8 mouse cellular contexts compared by ENCODE assay signal in the genomic region with DNA sequence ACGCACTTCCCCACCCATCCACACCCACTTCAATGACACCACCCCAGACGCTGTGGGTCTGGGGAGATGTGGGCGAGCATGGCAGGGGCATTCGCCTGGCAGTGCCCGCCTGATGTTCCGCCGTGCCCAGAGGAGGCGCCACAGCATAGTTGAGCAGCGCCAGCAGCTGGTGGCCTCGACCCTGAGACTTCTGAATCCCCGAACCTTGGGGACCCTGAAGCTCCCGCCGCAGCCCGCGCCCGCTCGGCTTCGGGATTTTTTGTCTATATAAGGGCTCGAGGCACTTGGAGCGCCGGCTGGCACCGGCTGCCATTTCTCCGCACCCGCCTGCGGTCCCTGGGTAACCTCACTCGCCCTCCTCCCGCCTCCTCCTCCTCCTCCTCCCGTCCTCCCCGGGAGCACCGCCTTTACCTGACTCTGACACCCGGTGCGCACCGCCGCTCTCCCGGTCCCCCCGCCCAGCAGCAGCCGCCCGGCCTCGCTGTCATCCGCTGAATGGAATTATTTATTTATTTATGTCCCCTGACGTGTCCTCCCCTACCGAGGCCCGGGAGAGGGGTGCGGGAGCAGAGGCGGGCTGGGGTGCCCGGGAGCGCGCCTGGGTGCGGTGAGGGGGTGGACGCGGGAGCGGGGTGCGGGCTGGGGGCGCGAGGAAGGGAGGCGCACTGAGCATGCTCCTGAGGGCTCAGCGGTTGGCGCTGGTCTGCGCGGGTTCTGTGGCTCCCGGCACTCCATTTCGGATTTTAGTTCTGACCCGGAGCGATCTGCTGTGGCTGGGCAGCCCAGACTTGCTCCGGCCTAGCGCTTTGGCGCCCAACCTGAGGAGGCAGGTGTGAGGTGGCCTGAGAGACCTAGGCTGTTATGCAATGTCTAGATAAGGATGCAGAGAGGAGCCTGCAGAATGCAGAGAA. TPM values are rescaled to one million over a fixed set of nuclear protein-coding genes. Genes with fewer than 3 reads are reported as not detected.
A peak's percentile ranks its signal among the peaks of the same experiment; 100 is the strongest.
DNase-seq lines count a peak whose midpoint lies in the region; ATAC-seq and TF ChIP-seq lines count a peak whose summit lies in the region.

Gene Slc16a7 (minus strand): TSS at position 590 of the 911 bp plus-strand sequence.

- no peak; the same call in 1 of the 2 replicates for TF ChIP-seq CTCF in brain, embryonic 14.5 days (IDR thresholded peaks at IDR 0.05; ENCODE audit: borderline replicate concordance, extremely low read depth, insufficient read depth, insufficient read length)
- peak; percentile 71 for TF ChIP-seq CTCF in layer of hippocampus, adult 2 months (conservative IDR thresholded peaks at IDR 0.05)
- no peak for TF ChIP-seq CTCF in testis, adult 2 months (IDR thresholded peaks at IDR 0.05; ENCODE audit: control insufficient read depth, insufficient read depth, insufficient replicate concordance, low read depth, low read length)

- under 1% methylated on average over 62 of the region's 67 CpGs for WGBS in forebrain, embryonic 13.5 days
- under 1% methylated on average over 65 of the region's 67 CpGs for WGBS in neural tube, embryonic 15.5 days

- ATAC-seq in forebrain, embryonic 13.5 days: peak; percentile 96
- ATAC-seq in neural tube, embryonic 15.5 days (ENCODE audit: low FRiP score): peak; percentile 96

- peak within 1 kb of the TSS; percentile 73 for H3K4me2 ChIP-seq in forebrain, embryonic 13.5 days
- peak within 1 kb of the TSS; percentile 75 for H3K4me2 ChIP-seq in neural tube, embryonic 15.5 days

- peak; percentile 14 for DNase-seq in 3134 (ENCODE audit: extremely low read depth, insufficient read length, low spot score)
- DNase-seq in brain, embryonic 14.5 days (ENCODE audit: low read depth): peak; percentile 94
- peak; percentile 60 to 77 for DNase-seq in heart, postnatal 36 days
- peak; percentile 87 for DNase-seq in layer of hippocampus, adult 2 months (ENCODE audit: low spot score in 2 of 2)
- peak; percentile 84 to 89 for DNase-seq in lung, adult 18-20 months

- TF ChIP-seq POLR2A in brain, embryonic 14.5 days (IDR thresholded peaks at IDR 0.05; ENCODE audit: borderline replicate concordance, extremely low read depth, insufficient read depth, insufficient read length, poor library complexity, severe bottlenecking): no peak
- TF ChIP-seq POLR2A in testis, adult 2 months (IDR thresholded peaks at IDR 0.05; ENCODE audit: control insufficient read depth, low read depth, low read length): peak; percentile 75

- H3K27me3 ChIP-seq in forebrain, embryonic 13.5 days: no peaks in the 10 kb centered on the region
- H3K27me3 ChIP-seq in neural tube, embryonic 15.5 days (replicated peaks): no peaks in the 10 kb centered on the region
- H3K27me3 ChIP-seq in testis, adult 2 months (ENCODE audit: control insufficient read depth, insufficient read depth, low read length): no peaks in the 10 kb centered on the region

- intact Hi-C loops in heart, postnatal 36 days (cut with DNase I): loop anchor here (5.0 kb wide), 2 partner anchors 67 to 122 kb away; no protein-coding TSS in a partner anchor

- peak within 1 kb of the TSS; percentile 78 for H3K9ac ChIP-seq in forebrain, embryonic 13.5 days
- peak within 1 kb of the TSS; percentile 81 for H3K9ac ChIP-seq in neural tube, embryonic 15.5 days (replicated peaks)

- H3K9me3 ChIP-seq in forebrain, embryonic 13.5 days (replicated peaks): no peaks in the 10 kb centered on the region
- H3K9me3 ChIP-seq in neural tube, embryonic 15.5 days (replicated peaks): no peaks in the 10 kb centered on the region

- no peaks in the 10 kb centered on the region for H3K36me3 ChIP-seq in forebrain, embryonic 13.5 days (ENCODE audit: poor library complexity, severe bottlenecking)
- H3K36me3 ChIP-seq in neural tube, embryonic 15.5 days: no peaks in the 10 kb centered on the region
- no peaks in the 10 kb centered on the region for H3K36me3 ChIP-seq in testis, adult 2 months (ENCODE audit: control insufficient read depth, insufficient read depth, low read length)

- H3K4me1 ChIP-seq in forebrain, embryonic 13.5 days: peaks cover 14% of the 10 kb centered on the region
- peaks cover 18% of the 10 kb centered on the region for H3K4me1 ChIP-seq in neural tube, embryonic 15.5 days
- peaks cover 8% of the 10 kb centered on the region for H3K4me1 ChIP-seq in testis, adult 2 months (ENCODE audit: control insufficient read depth, insufficient read depth, low read length)

- H3K4me3 ChIP-seq in forebrain, embryonic 13.5 days: peak within 1 kb of the TSS; percentile 73
- H3K4me3 ChIP-seq in layer of hippocampus, adult 2 months: peak within 1 kb of the TSS; percentile 82
- peak within 1 kb of the TSS; percentile 72 for H3K4me3 ChIP-seq in neural tube, embryonic 15.5 days (replicated peaks)
- H3K4me3 ChIP-seq in testis, adult 2 months (ENCODE audit: control insufficient read depth, low read depth, low read length): peak within 1 kb of the TSS; percentile 88

- peak within 1 kb of the TSS; percentile 31 for H3K27ac ChIP-seq in forebrain, embryonic 13.5 days
- H3K27ac ChIP-seq in layer of hippocampus, adult 2 months: peak within 1 kb of the TSS; percentile 98
- peak within 1 kb of the TSS; percentile 84 for H3K27ac ChIP-seq in neural tube, embryonic 15.5 days (replicated peaks)
- H3K27ac ChIP-seq in testis, adult 2 months (ENCODE audit: control insufficient read depth, insufficient read depth, low read depth, low read length): peak within 1 kb of the TSS; percentile 85

RNA-seq across cellular contexts. Expression of gene Slc16a7, which starts in this region (rescaled TPM):
- 8.5 and 10.0 TPM in 2 replicates for polyA plus RNA-seq in brain, embryonic 14.5 days (2012; rRNA removed)
- 2.6 and 4.0 TPM in 2 replicates for polyA plus RNA-seq in forebrain, embryonic 13.5 days (2015; fragmentation: Nextera tagmentation; extraction: Ambion mirVana)
- total RNA-seq in heart, postnatal 36 days (2021): 10 to 100 TPM; 14.6 to 15.0 TPM
- total RNA-seq in layer of hippocampus, adult 2 months (2021): 10 to 100 TPM; 40.7 to 44.9 TPM
- 10.0 and 10.5 TPM in 2 replicates for polyA plus RNA-seq in neural tube, embryonic 15.5 days (2015; fragmentation: Nextera tagmentation; extraction: Ambion mirVana)
- 433 and 554 TPM in 2 replicates for polyA plus RNA-seq in testis, adult 2 months (2012; rRNA removed)

Comparison
In these comparisons a context has a peak if more than half of its experiments do, and no peak if none do; other contexts are left out.
1. Peak in every context shown above with its lines: DNase-seq, ATAC-seq, H3K4me3 ChIP-seq and H3K27ac ChIP-seq.
2. RNA of gene Slc16a7 (polyA plus RNA-seq): 433 to 554 TPM in testis, adult 2 months; 8.5 to 10.0 TPM in brain, embryonic 14.5 days, 10.0 to 10.5 TPM in neural tube, embryonic 15.5 days and 2.6 to 4.0 TPM in forebrain, embryonic 13.5 days; every median in the first group is over 10 times any median in the second.
3. DNase-seq: peak in every context shown above with its lines; median percentile 94 in brain, embryonic 14.5 days; 87 in layer of hippocampus, adult 2 months; 86 in lung, adult 18-20 months; 68 in heart, postnatal 36 days; 14 in 3134.
4. H3K27ac ChIP-seq: peak in every context shown above with its lines; median percentile 98 in layer of hippocampus, adult 2 months; 85 in testis, adult 2 months; 84 in neural tube, embryonic 15.5 days; 31 in forebrain, embryonic 13.5 days.